Mouse (Mus musculus): ENCODE data around the gene Vezt.

GRCm38 (mm10) chr10:94008356-94008755, 27.3 kb downstream of the Vezt start:
- no peak for TF ChIP-seq CTCF (IDR thresholded peaks at IDR 0.05; ENCODE audit: control insufficient read depth, insufficient read depth, insufficient read length)
- TF ChIP-seq USF1 (IDR thresholded peaks at IDR 0.05; ENCODE audit: low read depth): no peak
- TF ChIP-seq MYOG (IDR thresholded peaks at IDR 0.05; ENCODE audit: control insufficient read depth, extremely low read depth, insufficient read length): no peak
- TF ChIP-seq MAX (IDR thresholded peaks at IDR 0.05): no peak
